Mouse (Mus musculus) forebrain, embryonic 10.5 days (tissue): ENCODE data around the gene Trnp1. TPM values are rescaled to one million over a fixed set of nuclear protein-coding genes. Genes with fewer than 3 reads are reported as not detected.
A peak's percentile ranks its signal among the peaks of the same experiment; 100 is the strongest.

Experiments used
- DNase-seq: peaks from one replicate; pipeline ENCODE4 v3.0.0-alpha.2; 2017; ENCODE audit warnings: low spot score; ENCODE audit errors: extremely low spot score
- H3K27ac ChIP-seq: fragments of 300-500 bp; sonication (generic); 2 replicates; pipeline ENCODE4 v1.5.1; 2016; ENCODE audit warnings: mild to moderate bottlenecking
- H3K27me3 ChIP-seq: fragments of 300-500 bp; sonication (generic); 2 replicates; pipeline ENCODE4 v1.6.1; 2016; ENCODE audit warnings: mild to moderate bottlenecking; ENCODE audit not compliant: poor library complexity, severe bottlenecking
- H3K36me3 ChIP-seq: fragments of 300-500 bp; sonication (generic); replicated peaks from 2 replicates; pipeline ENCODE4 v1.6.1; 2016; ENCODE audit warnings: mild to moderate bottlenecking, moderate library complexity
- H3K4me1 ChIP-seq: fragments of 300-500 bp; sonication (generic); 2 replicates; pipeline ENCODE4 v1.6.1; 2016
- H3K4me3 ChIP-seq: fragments of 300-500 bp; sonication (generic); 2 replicates; pipeline ENCODE4 v1.5.1; 2016; ENCODE audit warnings: mild to moderate bottlenecking, moderate library complexity
- H3K9me3 ChIP-seq: fragments of 300-500 bp; sonication (generic); 2 replicates; pipeline ENCODE4 v1.6.1; 2016; ENCODE audit warnings: mild to moderate bottlenecking, moderate library complexity
- WGBS: fragments of 180-500 bp; shearing (Covaris S2); methylation state at CpG from one replicate; pipeline ENCODE4 v1.1.7; 2016; 5-methylcytosine and 5-hydroxymethylcytosine counted together
- polyA plus RNA-seq: library from polyadenylated mRNA; unstranded; fragments of >200 nt; fragmentation: Nextera tagmentation; extraction: Ambion mirVana; gene quantifications from 2 replicates; pipeline ENCODE4 v1.2.1, GENCODE M21; 2016

The Trnp1 gene
- polyA plus RNA-seq, 1 experiment from 2014 or later, result 0.48 TPM

DNA sequence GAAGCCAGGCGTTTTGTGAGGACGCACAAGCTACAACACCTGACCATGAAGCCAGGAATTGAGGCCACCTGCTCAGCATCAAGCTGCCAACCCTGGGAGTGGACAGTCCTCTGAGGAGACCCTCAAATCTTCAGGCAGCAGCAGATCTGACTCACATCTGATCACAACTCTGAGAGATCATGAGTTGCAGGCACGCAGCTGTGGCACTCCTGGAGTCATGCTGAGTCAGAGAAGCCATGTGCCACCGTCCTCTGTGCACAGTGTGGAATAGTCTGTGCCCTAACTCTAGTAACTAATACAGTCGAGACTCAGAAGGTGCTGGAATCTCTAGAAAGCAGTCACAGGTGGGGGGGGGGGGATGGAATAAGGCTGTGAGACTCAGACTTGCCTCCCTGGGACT lies 51.0 kb downstream of the Trnp1 start:
- 59% methylated on average over 5 of the region's 5 CpGs for WGBS
- Histone ChIP-seq H3K27me3 (0 out of 2 replicates have a peak, but pooled peaks cover 12% of the 10 kb centered on the region), H3K27ac (no peak overlapping the region), H3K9me3 (no peaks in the 10 kb centered on the region), H3K36me3 (no peaks in the 10 kb centered on the region), H3K4me3 (no peak overlapping the region), H3K4me1 (peaks cover 36% of the 10 kb centered on the region)
- DNase-seq, result no peak

DNA sequence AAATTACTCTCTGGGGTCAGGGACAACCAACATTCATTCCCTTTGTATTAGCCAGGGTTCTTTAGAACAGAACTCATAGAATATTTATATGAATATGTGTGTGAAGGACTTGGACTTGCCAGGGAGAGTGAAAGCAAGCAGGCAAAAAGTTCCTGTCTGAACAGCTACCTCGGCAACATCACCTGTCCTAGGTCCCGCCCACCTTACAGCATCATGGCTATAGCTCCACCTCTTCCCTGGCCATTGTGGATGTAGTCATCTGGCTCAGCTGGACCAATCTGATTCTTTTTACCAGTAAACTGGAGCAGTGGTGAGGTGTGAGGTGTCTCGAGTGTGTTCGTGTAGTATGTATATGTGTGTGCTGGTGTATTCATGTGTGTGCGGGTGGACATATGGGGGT lies 52.6 kb downstream of the Trnp1 start:
- Histone ChIP-seq H3K9me3 (no peaks in the 10 kb centered on the region), H3K36me3 (no peaks in the 10 kb centered on the region), H3K4me3 (no peak overlapping the region), H3K27ac (no peak overlapping the region), H3K4me1 (peaks cover 53% of the 10 kb centered on the region), H3K27me3 (0 out of 2 replicates have a peak, but pooled peaks cover 12% of the 10 kb centered on the region)
- 92% methylated on average over 5 of the region's 5 CpGs for WGBS
- no peak for DNase-seq

DNA sequence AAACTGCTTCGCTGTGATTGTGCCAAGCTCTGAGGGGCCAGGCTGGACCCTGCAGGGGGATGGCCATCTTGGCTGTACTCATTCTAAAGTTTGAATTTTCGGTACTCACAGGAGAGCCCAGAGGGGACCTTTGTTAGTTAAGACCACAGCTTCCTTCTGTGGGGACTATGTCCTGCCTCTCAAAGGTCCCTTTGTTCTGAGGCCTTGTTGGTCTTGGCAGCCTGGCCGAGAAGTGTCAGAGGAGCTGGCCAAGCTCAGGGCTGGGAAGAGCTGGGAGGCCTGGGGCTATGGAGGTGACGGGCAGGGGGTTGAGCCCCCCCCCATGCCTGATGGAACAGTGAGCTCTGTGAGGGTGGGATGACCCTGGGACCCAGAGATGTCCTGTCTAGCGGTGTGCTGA lies 55.3 kb downstream of the Trnp1 start:
- Histone ChIP-seq H3K4me1 (peaks cover 63% of the 10 kb centered on the region), H3K27me3 (peaks cover 14% of the 10 kb centered on the region), H3K27ac (peak overlapping the region; percentile 78), H3K9me3 (no peaks in the 10 kb centered on the region), H3K4me3 (no peak overlapping the region), H3K36me3 (no peaks in the 10 kb centered on the region)
- 44% methylated on average over 5 of the region's 5 CpGs for WGBS
- DNase-seq, result no peak

DNA sequence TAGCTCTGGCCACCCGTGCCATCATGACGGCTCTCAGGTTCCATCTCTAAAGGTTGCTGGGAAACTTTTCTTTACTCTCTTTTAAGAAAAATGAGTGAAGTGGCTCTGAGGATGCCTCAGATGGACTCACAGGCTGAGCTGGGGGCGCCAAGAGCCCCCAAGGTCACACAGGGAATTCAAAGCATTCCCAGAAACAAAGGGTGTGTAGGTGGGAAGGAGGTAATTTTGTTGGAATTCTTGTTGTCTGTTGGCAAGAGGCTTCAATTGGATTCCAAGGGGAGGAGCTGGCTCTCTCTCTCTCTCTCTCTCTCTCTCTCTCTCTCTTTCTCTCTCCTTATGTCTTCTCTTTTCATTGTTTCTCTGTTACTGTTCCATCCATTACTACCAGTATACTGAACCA lies 56.2 kb downstream of the Trnp1 start:
- Histone ChIP-seq H3K27ac (0 out of 2 replicates have a peak overlapping the region, but pooled peaks have one; percentile 22), H3K27me3 (peaks cover 11% of the 10 kb centered on the region), H3K4me3 (no peak overlapping the region), H3K9me3 (no peaks in the 10 kb centered on the region), H3K4me1 (peaks cover 60% of the 10 kb centered on the region), H3K36me3 (no peaks in the 10 kb centered on the region)
- DNase-seq, result no peak
- 54% methylated on average over 3 of the region's 3 CpGs for WGBS

Other genes starting within 250 kb of the Trnp1 start
- 0.67 and 1.0 TPM in 2 replicates for gene Sytl1, start 235.4 kb downstream of the Trnp1 start, polyA plus RNA-seq
- gene Tmem222, start 220.8 kb downstream of the Trnp1 start, polyA plus RNA-seq, result 85.8 and 91.6 TPM in 2 replicates
- 16.8 and 17.0 TPM in 2 replicates for gene Wdtc1, start 145.1 kb downstream of the Trnp1 start, polyA plus RNA-seq
- gene Slc9a1, start 128.8 kb downstream of the Trnp1 start, polyA plus RNA-seq, result 7.9 and 8.1 TPM in 2 replicates
- 0.71 and 1.2 TPM in 2 replicates for gene Tent5b, start 18.4 kb downstream of the Trnp1 start, polyA plus RNA-seq
- gene Kdf1, start 20.4 kb upstream of the Trnp1 start, polyA plus RNA-seq, result 4.1 and 4.8 TPM in 2 replicates
- gene Nudc, start 47.4 kb upstream of the Trnp1 start, polyA plus RNA-seq, result 475 and 509 TPM in 2 replicates
- not detected in 2 replicates for gene Nr0b2, start 54.8 kb upstream of the Trnp1 start, polyA plus RNA-seq
- gene Gpatch3, start 76.2 kb upstream of the Trnp1 start, polyA plus RNA-seq, result 10.0 and 10.4 TPM in 2 replicates
- gene Gpn2, start 85.8 kb upstream of the Trnp1 start, polyA plus RNA-seq, result 27.2 and 30.3 TPM in 2 replicates
- 9.0 and 9.5 TPM in 2 replicates for gene Sfn, start 103.6 kb upstream of the Trnp1 start, polyA plus RNA-seq
- gene Zdhhc18, start 151.6 kb upstream of the Trnp1 start, polyA plus RNA-seq, result 2.4 and 2.8 TPM in 2 replicates
- 16.3 and 17.3 TPM in 2 replicates for gene Pigv, start 174.1 kb upstream of the Trnp1 start, polyA plus RNA-seq